ENCODE assay signal across 37 mouse cellular contexts in the genomic region with DNA sequence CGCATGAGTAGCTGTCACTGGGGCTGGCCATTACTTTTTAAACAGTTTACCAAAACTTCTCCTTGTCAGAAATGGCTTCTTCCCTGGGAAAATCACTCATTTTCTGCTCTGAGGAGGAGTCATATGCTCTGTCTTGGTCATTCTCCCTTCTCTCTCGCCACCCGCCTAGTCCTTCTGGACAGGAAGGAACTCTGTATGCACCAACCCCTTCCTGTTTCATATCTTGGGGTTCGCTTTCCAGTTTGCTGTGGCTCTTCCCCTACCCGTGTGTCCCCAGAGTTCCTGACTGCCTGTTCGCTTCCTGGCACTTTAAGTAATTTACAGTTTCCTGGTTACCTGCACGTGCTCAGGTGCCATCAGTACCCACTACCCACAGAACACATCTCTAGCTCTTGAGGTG. TPM values are rescaled to one million over a fixed set of nuclear protein-coding genes. Genes with fewer than 3 reads are reported as not detected.
"Had no signal": no experiment of that assay in that cellular context is flagged by ENCODE, and none has a peak within 500 bp of the region (broad histone marks: within the 10 kb centered on the region; RNA-seq: fewer than 3 reads in every experiment).

No protein-coding gene starts in this region.

- DNase-seq: gastrocnemius, adult 2 months; gastrocnemius, postnatal 10 days; gastrocnemius, postnatal 25 days; heart, adult 18-20 months; heart, postnatal 10 days; kidney, adult 11 months; kidney, adult 2 months; kidney, adult 9 months; kidney, postnatal 14 days; kidney, postnatal 36 days; layer of hippocampus, adult 9-11 months; layer of hippocampus, postnatal 36 days; left cerebral cortex, postnatal 4 days had no signal

- H3K9me3 ChIP-seq: heart, embryonic 10.5 days; heart, embryonic 12.5 days; hindbrain, embryonic 13.5 days; hindbrain, embryonic 15.5 days; kidney, embryonic 15.5 days; limb, embryonic 13.5 days; limb, embryonic 15.5 days had no signal

- H3K36me3 ChIP-seq: heart, embryonic 10.5 days; heart, embryonic 12.5 days; hindbrain, embryonic 13.5 days; hindbrain, embryonic 15.5 days; kidney, embryonic 15.5 days; limb, embryonic 13.5 days; limb, embryonic 15.5 days had no signal

- ATAC-seq: hindbrain, postnatal 0 days; intestine, embryonic 16.5 days had no signal

- H3K4me3 ChIP-seq: gastrocnemius, adult 2 months; heart, embryonic 10.5 days; heart, embryonic 12.5 days; hindbrain, embryonic 13.5 days; hindbrain, embryonic 15.5 days; kidney, embryonic 15.5 days; limb, embryonic 13.5 days; limb, embryonic 15.5 days had no signal

- H3K27ac ChIP-seq: gastrocnemius, adult 2 months; heart, embryonic 10.5 days; hindbrain, embryonic 13.5 days; hindbrain, embryonic 15.5 days; hindbrain, postnatal 0 days; kidney, embryonic 15.5 days; kidney, postnatal 0 days; limb, embryonic 13.5 days; limb, embryonic 15.5 days had no signal

- H3K4me2 ChIP-seq: heart, embryonic 12.5 days; hindbrain, embryonic 13.5 days; hindbrain, embryonic 15.5 days; kidney, embryonic 15.5 days; limb, embryonic 13.5 days; limb, embryonic 15.5 days had no signal

- H3K9ac ChIP-seq: heart, embryonic 12.5 days; hindbrain, embryonic 13.5 days; hindbrain, embryonic 15.5 days; kidney, embryonic 15.5 days; limb, embryonic 13.5 days; limb, embryonic 15.5 days had no signal

- H3K27me3 ChIP-seq: hindbrain, embryonic 13.5 days; hindbrain, embryonic 15.5 days; kidney, embryonic 15.5 days had no signal

RNA-seq across cellular contexts. Expression of gene Ubash3a, which starts 19.3 kb away (rescaled TPM):
- total RNA-seq: gastrocnemius, adult 2 months; gastrocnemius, postnatal 10 days; heart, postnatal 25 days; left cerebral cortex, adult 18-20 months; left cerebral cortex, adult 8-10 months; left cerebral cortex, postnatal 10 days; left cerebral cortex, postnatal 25 days; left cerebral cortex, postnatal 4 days had no signal
- polyA plus RNA-seq: frontal cortex, adult 2 months; hindbrain, embryonic 15.5 days; hindbrain, postnatal 0 days had no signal

RNA-seq across cellular contexts. Expression of gene Tmprss3, which starts 28.2 kb away (rescaled TPM):
- total RNA-seq: gastrocnemius, adult 2 months; gastrocnemius, postnatal 25 days; gastrocnemius, postnatal 4 days; heart, adult 18-20 months; heart, adult 8-10 months; heart, postnatal 10 days; heart, postnatal 25 days; layer of hippocampus, adult 18-20 months; layer of hippocampus, postnatal 36 days; left cerebral cortex, postnatal 10 days; left cerebral cortex, postnatal 4 days; liver, adult 2 months had no signal
- polyA plus RNA-seq: heart, embryonic 10.5 days; heart, embryonic 12.5 days; heart, embryonic 16.5 days; hindbrain, embryonic 11.5 days; hindbrain, embryonic 15.5 days; kidney, embryonic 15.5 days; large intestine, adult 2 months; limb, embryonic 11.5 days; limb, embryonic 13.5 days; liver, adult 2 months had no signal

RNA-seq across cellular contexts. Expression of gene Rsph1, which starts 50.3 kb away (rescaled TPM):
- total RNA-seq: liver, adult 2 months had no signal
- polyA plus RNA-seq: liver, adult 2 months had no signal
